Mouse (Mus musculus): ENCODE data around the gene Asb17. TPM values are rescaled to one million over a fixed set of nuclear protein-coding genes. Genes with fewer than 3 reads are reported as not detected.
"Not testable (repeated sequence)": the region's sequence is repeated elsewhere in the genome, so short reads cannot be mapped to it uniquely, and the experiment has no call there.

Asb17 gene
- polyA plus RNA-seq, 1 experiment from 2014 or later = not detected

- H3K4me2 ChIP-seq = no peak overlapping the region
- no peaks in the 10 kb centered on the region for H3K36me3 ChIP-seq (replicated peaks)
- no peak overlapping the region for H3K27ac ChIP-seq
- ATAC-seq (ENCODE audit: low FRiP score) = no peak
- no peaks in the 10 kb centered on the region for H3K9me3 ChIP-seq
- H3K4me1 ChIP-seq = peaks cover 6% of the 10 kb centered on the region; the same call in 1 of the 2 replicates
- H3K9ac ChIP-seq = no peak overlapping the region
- no peak overlapping the region for H3K4me3 ChIP-seq (replicated peaks)
- H3K27me3 ChIP-seq = no peaks in the 10 kb centered on the region
- 90% methylated on average over 9 of the region's 9 CpGs for WGBS
These were observed 26.6 kb upstream of the Asb17 start for GRCm38 (mm10) chr3:153817376-153817890.

GRCm38 (mm10) chr3:153818723-153819122 is 25.3 kb upstream of the Asb17 start:
- Histone ChIP-seq H3K4me2 (no peak overlapping the region), H3K27ac (no peak overlapping the region), H3K9me3 (no peaks in the 10 kb centered on the region), H3K9ac (no peak overlapping the region), H3K27me3 (no peaks in the 10 kb centered on the region), H3K36me3 (replicated peaks) (no peaks in the 10 kb centered on the region), H3K4me1 (peaks cover 8% of the 10 kb centered on the region; the same call in 1 of the 2 replicates), H3K4me3 (replicated peaks) (no peak overlapping the region)
- WGBS = 93% methylated on average over 3 of the region's 3 CpGs
- ATAC-seq (ENCODE audit: low FRiP score) = no peak

- no peak; the same call in 1 of the 2 replicates for ATAC-seq (ENCODE audit: low FRiP score)
- WGBS = 69% methylated on average over 9 of the region's 9 CpGs
These were observed 24.6 kb upstream of the Asb17 start for GRCm38 (mm10) chr3:153819438-153819837.

DNA sequence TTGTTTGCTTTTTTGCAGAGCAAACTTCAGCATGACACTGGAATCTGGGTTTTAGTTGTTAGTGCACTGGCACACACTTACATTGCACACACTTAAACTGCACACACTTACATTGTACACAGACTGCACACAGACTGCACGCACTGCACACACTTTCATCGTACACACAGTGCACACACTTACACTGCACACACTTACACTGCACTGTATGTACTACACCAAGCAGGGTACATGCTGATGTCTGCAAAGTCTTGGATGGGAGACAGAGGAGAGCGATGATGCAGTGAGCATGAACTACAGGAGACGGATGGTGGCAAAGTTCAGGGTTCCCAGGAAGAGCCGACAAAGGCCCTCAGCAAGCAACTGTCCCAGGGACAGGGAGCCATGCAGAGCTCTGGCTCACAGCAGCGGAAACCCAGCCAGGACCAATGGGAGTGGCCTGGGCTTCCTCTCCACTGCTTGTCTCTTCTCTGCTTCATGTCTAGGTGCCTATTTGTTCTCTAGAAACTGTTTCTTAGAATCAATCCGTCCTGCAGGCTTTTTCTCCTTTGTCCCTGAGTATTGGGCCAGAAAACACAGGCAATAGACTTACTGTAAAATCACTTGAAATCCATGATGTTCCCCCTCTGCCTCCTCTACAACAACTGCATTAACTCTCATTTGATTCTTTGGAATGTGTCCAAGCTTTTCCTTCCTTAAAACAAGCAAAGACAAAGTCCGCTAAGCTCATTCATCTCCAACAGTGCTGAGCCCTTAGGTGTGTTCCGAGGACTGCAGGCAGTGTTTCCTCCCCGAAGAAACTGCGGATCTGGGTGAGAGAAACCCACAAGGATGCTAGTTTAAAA is 20.1 kb upstream of the Asb17 start:
- WGBS = 68% methylated on average over 11 of the region's 11 CpGs
- Histone ChIP-seq H3K4me3 (replicated peaks) (no peak overlapping the region), H3K9me3 (no peaks in the 10 kb centered on the region), H3K27ac (no peak overlapping the region), H3K27me3 (no peaks in the 10 kb centered on the region), H3K36me3 (replicated peaks) (no peaks in the 10 kb centered on the region), H3K4me2 (no peak overlapping the region), H3K9ac (no peak overlapping the region), H3K4me1 (peaks cover 12% of the 10 kb centered on the region; the same call in 1 of the 2 replicates)
- no peak for ATAC-seq (ENCODE audit: low FRiP score)

More at GRCm38 (mm10) chr3:153819438-153819837, 24.6 kb upstream of the Asb17 start:
- Histone ChIP-seq H3K9ac (no peak overlapping the region), H3K27me3 (no peaks in the 10 kb centered on the region), H3K9me3 (no peaks in the 10 kb centered on the region), H3K36me3 (replicated peaks) (no peaks in the 10 kb centered on the region), H3K4me2 (no peak overlapping the region), H3K27ac (no peak overlapping the region), H3K4me1 (peaks cover 12% of the 10 kb centered on the region; the same call in 1 of the 2 replicates), H3K4me3 (replicated peaks) (no peak overlapping the region)

DNA sequence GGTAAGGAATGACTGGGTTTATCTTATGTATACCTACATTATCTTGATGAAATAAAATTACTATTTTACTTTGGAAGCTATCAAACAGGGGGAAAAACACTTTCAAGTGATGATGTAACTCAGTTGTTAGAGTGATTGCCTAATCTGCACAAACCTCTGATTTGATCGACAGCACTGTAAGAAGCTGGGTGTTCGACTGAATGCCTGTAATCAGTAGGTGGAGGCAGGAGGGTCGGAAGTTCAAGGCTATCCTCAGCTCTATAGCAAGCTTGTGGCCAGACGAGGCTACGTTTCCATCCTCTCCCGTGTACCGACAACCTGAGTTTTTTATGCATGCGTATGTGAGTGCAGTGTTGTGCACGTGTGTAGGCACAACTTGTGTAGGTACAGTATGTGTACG is 18.8 kb upstream of the Asb17 start:
- H3K4me2 ChIP-seq = no peak overlapping the region
- H3K4me3 ChIP-seq (replicated peaks) = no peak overlapping the region
- ATAC-seq (ENCODE audit: low FRiP score) = no peak
- no peaks in the 10 kb centered on the region for H3K36me3 ChIP-seq (replicated peaks)
- 90% methylated on average over 10 of the region's 10 CpGs for WGBS
- H3K9ac ChIP-seq = no peak overlapping the region
- H3K4me1 ChIP-seq = peaks cover 6% of the 10 kb centered on the region; the same call in 1 of the 2 replicates
- H3K9me3 ChIP-seq = no peaks in the 10 kb centered on the region
- H3K27me3 ChIP-seq = no peaks in the 10 kb centered on the region
- no peak overlapping the region for H3K27ac ChIP-seq

- H3K4me1 ChIP-seq = peaks cover 6% of the 10 kb centered on the region; the same call in 1 of the 2 replicates
These were observed 17.4 kb upstream of the Asb17 start for GRCm38 (mm10) chr3:153826616-153827015.

GRCm38 (mm10) chr3:153829788-153830187 is 14.2 kb upstream of the Asb17 start:
- H3K4me3 ChIP-seq (replicated peaks); H3K4me2 ChIP-seq; H3K36me3 ChIP-seq (replicated peaks); H3K27me3 ChIP-seq; H3K9ac ChIP-seq; H3K4me1 ChIP-seq; H3K9me3 ChIP-seq; ATAC-seq (ENCODE audit: low FRiP score); H3K27ac ChIP-seq: not testable (repeated sequence)
- WGBS = 95% methylated on average over 3 of the region's 3 CpGs

More at GRCm38 (mm10) chr3:153826616-153827015, 17.4 kb upstream of the Asb17 start:
- Histone ChIP-seq H3K4me2 (no peak overlapping the region), H3K36me3 (replicated peaks) (no peaks in the 10 kb centered on the region), H3K9ac (no peak overlapping the region), H3K27me3 (no peaks in the 10 kb centered on the region), H3K9me3 (no peaks in the 10 kb centered on the region), H3K4me3 (replicated peaks) (no peak overlapping the region), H3K27ac (no peak overlapping the region)
- no peak for ATAC-seq (ENCODE audit: low FRiP score)
- 58% methylated on average over 6 of the region's 6 CpGs for WGBS

DNA sequence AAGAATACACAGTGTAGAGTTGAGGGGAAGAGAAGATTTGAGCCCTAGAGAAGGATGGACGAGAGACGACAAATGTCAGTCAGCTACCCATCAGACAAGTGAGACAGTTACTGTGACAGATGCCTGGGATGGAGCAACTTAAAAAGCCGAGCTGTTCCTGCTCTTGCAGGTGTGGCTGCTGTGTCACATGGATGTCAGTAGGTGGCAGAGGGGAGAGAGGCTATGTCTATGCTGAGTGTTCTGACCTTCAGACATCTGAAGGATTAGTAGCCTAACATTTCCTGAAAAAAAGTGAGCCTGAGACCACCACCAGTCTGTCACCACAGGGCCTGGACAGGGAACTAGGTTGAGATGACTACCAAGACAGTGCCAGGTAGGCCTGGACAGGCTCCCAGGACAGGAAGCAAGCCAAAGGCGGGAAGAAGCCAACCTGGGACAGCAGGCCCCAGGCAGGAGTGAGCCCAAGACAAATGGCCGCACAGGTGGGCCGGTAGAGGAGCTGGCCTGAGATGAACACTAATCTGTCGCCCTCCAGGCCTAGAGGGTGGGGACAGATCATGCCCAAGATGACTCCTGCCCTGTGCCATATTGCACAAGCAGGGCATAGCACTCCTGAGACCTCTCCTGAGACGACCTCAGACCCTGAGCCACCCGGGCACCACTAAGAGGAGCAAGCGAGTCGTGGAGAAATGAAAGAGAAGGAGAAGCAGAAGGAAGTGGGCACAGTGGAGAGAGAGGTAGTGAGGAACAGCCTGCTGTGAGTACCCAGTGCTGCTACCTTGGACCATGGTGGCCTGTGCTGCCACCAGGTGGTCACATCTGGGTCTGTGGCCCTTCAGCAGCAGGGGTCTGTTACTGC is 12.8 kb upstream of the Asb17 start:
- no peaks in the 10 kb centered on the region for H3K9me3 ChIP-seq
- H3K27me3 ChIP-seq = peaks cover 3% of the 10 kb centered on the region; the same call in 1 of the 2 replicates
- H3K4me3 ChIP-seq (replicated peaks) = no peak overlapping the region
- ATAC-seq (ENCODE audit: low FRiP score) = no peak
- no peak overlapping the region for H3K27ac ChIP-seq
- H3K4me1 ChIP-seq = no peaks in the 10 kb centered on the region
- no peak overlapping the region for H3K4me2 ChIP-seq
- WGBS = 78% methylated on average over 11 of the region's 11 CpGs
- no peak overlapping the region for H3K9ac ChIP-seq
- no peaks in the 10 kb centered on the region for H3K36me3 ChIP-seq (replicated peaks)

GRCm38 (mm10) chr3:153831873-153832653 is 11.9 kb upstream of the Asb17 start:
- no peaks in the 10 kb centered on the region for H3K36me3 ChIP-seq (replicated peaks)
- no peaks in the 10 kb centered on the region for H3K9me3 ChIP-seq
- H3K4me2 ChIP-seq = no peak overlapping the region
- H3K4me3 ChIP-seq (replicated peaks) = no peak overlapping the region
- H3K27ac ChIP-seq = no peak overlapping the region
- H3K9ac ChIP-seq = no peak overlapping the region
- peaks cover 3% of the 10 kb centered on the region; the same call in 1 of the 2 replicates for H3K27me3 ChIP-seq
- H3K4me1 ChIP-seq = no peaks in the 10 kb centered on the region
- WGBS = 74% methylated on average over 4 of the region's 4 CpGs
- ATAC-seq (ENCODE audit: low FRiP score) = no peak

- Histone ChIP-seq H3K4me3 (replicated peaks) (no peak overlapping the region), H3K4me1 (no peaks in the 10 kb centered on the region), H3K27me3 (peaks cover 3% of the 10 kb centered on the region; the same call in 1 of the 2 replicates), H3K9ac (no peak overlapping the region), H3K4me2 (no peak overlapping the region), H3K27ac (no peak overlapping the region), H3K9me3 (no peaks in the 10 kb centered on the region), H3K36me3 (replicated peaks) (no peaks in the 10 kb centered on the region)
- 41% methylated on average over 6 of the region's 6 CpGs for WGBS
- no peak for ATAC-seq (ENCODE audit: low FRiP score)
These were observed 11.4 kb upstream of the Asb17 start for GRCm38 (mm10) chr3:153832654-153832945.

DNA sequence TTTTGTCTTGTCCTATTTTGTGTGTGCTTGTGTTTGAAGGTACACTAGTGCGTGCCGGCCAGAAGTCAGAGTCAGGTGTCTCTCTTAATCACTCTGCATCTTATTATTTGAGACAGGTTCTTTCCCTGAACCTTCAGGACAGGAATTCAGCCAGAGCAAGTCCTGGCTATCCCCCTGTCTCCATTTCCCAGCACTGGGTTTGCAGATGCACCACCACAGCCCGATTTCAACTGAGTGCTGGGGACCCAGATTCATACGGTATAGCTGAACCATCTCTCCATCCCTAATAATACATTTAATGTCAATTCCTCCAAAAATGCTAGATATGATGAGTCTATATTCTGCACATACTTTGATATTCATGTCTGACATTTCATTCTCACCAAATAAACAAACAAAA is 9.9 kb upstream of the Asb17 start:
- Histone ChIP-seq H3K9me3 (no peaks in the 10 kb centered on the region), H3K9ac (no peak overlapping the region), H3K4me2 (no peak overlapping the region), H3K4me3 (replicated peaks) (no peak overlapping the region), H3K27me3 (peaks cover 3% of the 10 kb centered on the region; the same call in 1 of the 2 replicates), H3K36me3 (replicated peaks) (no peaks in the 10 kb centered on the region), H3K27ac (no peak overlapping the region), H3K4me1 (no peaks in the 10 kb centered on the region)
- WGBS = 92% methylated on average over 4 of the region's 4 CpGs
- no peak for ATAC-seq (ENCODE audit: low FRiP score)

Measured in forebrain, embryonic 12.5 days (tissue).